Mouse (Mus musculus) lung, postnatal 0 days (tissue): Measurements from ENCODE around the gene Poc1a. TPM values are rescaled to one million over a fixed set of nuclear protein-coding genes. Genes with fewer than 3 reads are reported as not detected.
A peak's percentile ranks its signal among the peaks of the same experiment; 100 is the strongest.

Experiments
- ATAC-seq: fragments of 200-750 bp; cut with Nextera tagmentation; 2 replicates; pipeline ENCODE4 v1.8.0; 2017; ENCODE audit warnings: moderate library complexity
- DNase-seq: peaks from one replicate; pipeline ENCODE4 v3.0.0-alpha.2; 2016; ENCODE audit warnings: low spot score
- H3K27ac ChIP-seq: fragments of 300-500 bp; sonication (generic); 2 replicates; pipeline ENCODE4 v1.5.1; 2014; ENCODE audit warnings: antibody characterized with exemption, mild to moderate bottlenecking, low read length, mixed read lengths
- H3K27me3 ChIP-seq: fragments of 300-500 bp; sonication (generic); replicated peaks from 2 replicates; pipeline ENCODE4 v1.6.1; 2014; ENCODE audit warnings: low read length, mixed read lengths; ENCODE audit not compliant: insufficient read depth
- H3K36me3 ChIP-seq: fragments of 300-500 bp; sonication (generic); 2 replicates; pipeline ENCODE4 v1.6.1; 2014; ENCODE audit warnings: low read length, mixed read lengths; ENCODE audit not compliant: insufficient read depth
- H3K4me1 ChIP-seq: fragments of 300-500 bp; sonication (generic); 2 replicates; pipeline ENCODE4 v1.6.1; 2014; ENCODE audit warnings: antibody characterized with exemption, low read depth, low read length, mixed read lengths; ENCODE audit not compliant: insufficient read depth
- H3K4me2 ChIP-seq: fragments of 300-500 bp; sonication (generic); replicated peaks from 2 replicates; pipeline ENCODE4 v1.6.1; 2014; ENCODE audit warnings: low read depth, mild to moderate bottlenecking, low read length, moderate library complexity, mixed read lengths
- H3K4me3 ChIP-seq: fragments of 300-500 bp; sonication (generic); 2 replicates; pipeline ENCODE4 v1.5.1; 2014; ENCODE audit warnings: low read depth, low read length
- H3K9ac ChIP-seq: fragments of 300-500 bp; sonication (generic); replicated peaks from 2 replicates; pipeline ENCODE4 v1.6.1; 2014; ENCODE audit warnings: low read depth, mild to moderate bottlenecking
- H3K9me3 ChIP-seq: fragments of 300-500 bp; sonication (generic); 2 replicates; pipeline ENCODE4 v1.6.1; 2016; ENCODE audit warnings: low read length, mixed read lengths
- CTCF ChIP-seq: IDR thresholded peaks from 2 replicates; pipeline ENCODE4 v1.5.1; 2016; ENCODE audit warnings: antibody characterized with exemption, mild to moderate bottlenecking
- EP300 ChIP-seq: IDR thresholded peaks from 2 replicates; pipeline ENCODE4 v1.6.1; 2016; ENCODE audit warnings: antibody characterized with exemption, mild to moderate bottlenecking, control low read depth
- WGBS: fragments of 180-500 bp; shearing (Covaris S2); extraction: QIAGEN DNeasy Blood & Tissue Kit; methylation state at CpG from one replicate; pipeline ENCODE4 v1.1.7; 2014; 5-methylcytosine and 5-hydroxymethylcytosine counted together
- polyA plus RNA-seq: library from polyadenylated mRNA; unstranded; fragments of >200 nt; fragmentation: Nextera tagmentation; extraction: Ambion mirVana; gene quantifications from 2 replicates; pipeline ENCODE4 v1.2.1, GENCODE M21; 2015

Poc1a gene
- polyA plus RNA-seq, 1 experiment from 2014 or later = 9.9 TPM

GRCm38 (mm10) chr9:106356323-106356844 is 75.5 kb downstream of the Poc1a start:
- Histone ChIP-seq H3K4me2 (no peak overlapping the region), H3K36me3 (no peaks in the 10 kb centered on the region), H3K9ac (no peak overlapping the region), H3K9me3 (no peaks in the 10 kb centered on the region), H3K27ac (no peak overlapping the region), H3K4me3 (no peak overlapping the region), H3K27me3 (no peaks in the 10 kb centered on the region), H3K4me1 (peaks cover 12% of the 10 kb centered on the region)
- 64% methylated on average over 8 of the region's 10 CpGs for WGBS
- DNase-seq (peak; percentile 31), ATAC-seq (peak; percentile 23; the same call in 1 of the 2 replicates)
- no peak for TF ChIP-seq CTCF
- peak; percentile 57; the same call in 1 of the 2 replicates for TF ChIP-seq EP300

- no peaks in the 10 kb centered on the region for H3K36me3 ChIP-seq
- no peak overlapping the region for H3K27ac ChIP-seq
- no peaks in the 10 kb centered on the region for H3K27me3 ChIP-seq
- TF ChIP-seq CTCF (no peak), EP300 (no peak)
- no peak overlapping the region for H3K4me2 ChIP-seq
- H3K4me3 ChIP-seq = no peak overlapping the region
- peaks cover 12% of the 10 kb centered on the region for H3K4me1 ChIP-seq
- ATAC-seq = no peak
- H3K9ac ChIP-seq = no peak overlapping the region
- no peaks in the 10 kb centered on the region for H3K9me3 ChIP-seq
- WGBS = 71% methylated on average over 3 of the region's 3 CpGs
- no peak for DNase-seq
Measured at GRCm38 (mm10) chr9:106357167-106357566, 76.3 kb downstream of the Poc1a start.

GRCm38 (mm10) chr9:106359297-106359696 is 78.4 kb downstream of the Poc1a start:
- Histone ChIP-seq H3K4me3 (no peak overlapping the region), H3K4me2 (no peak overlapping the region), H3K9ac (no peak overlapping the region), H3K4me1 (peaks cover 2% of the 10 kb centered on the region; the same call in 1 of the 2 replicates), H3K27me3 (no peaks in the 10 kb centered on the region), H3K27ac (no peak overlapping the region), H3K36me3 (no peaks in the 10 kb centered on the region), H3K9me3 (no peaks in the 10 kb centered on the region)
- WGBS = 76% methylated on average over 6 of the region's 6 CpGs
- DNase-seq (no peak), ATAC-seq (no peak)
- TF ChIP-seq EP300 (no peak), CTCF (no peak)

GRCm38 (mm10) chr9:106361140-106361539 is 80.3 kb downstream of the Poc1a start:
- WGBS = 73% methylated on average over 6 of the region's 6 CpGs
- Histone ChIP-seq H3K9me3 (no peaks in the 10 kb centered on the region), H3K4me1 (no peaks in the 10 kb centered on the region; the same call in 1 of the 2 replicates), H3K4me2 (no peak overlapping the region), H3K27ac (no peak overlapping the region), H3K27me3 (no peaks in the 10 kb centered on the region), H3K9ac (no peak overlapping the region), H3K4me3 (no peak overlapping the region), H3K36me3 (no peaks in the 10 kb centered on the region)
- DNase-seq (no peak), ATAC-seq (peak; percentile 46; the same call in 1 of the 2 replicates)
- TF ChIP-seq EP300 (no peak), CTCF (no peak)

GRCm38 (mm10) chr9:106365333-106365732 is 84.5 kb downstream of the Poc1a start:
- no peak overlapping the region for H3K4me3 ChIP-seq
- TF ChIP-seq CTCF = no peak
- peak; percentile 80 for TF ChIP-seq EP300
- H3K4me1 ChIP-seq = no peaks in the 10 kb centered on the region; the same call in 1 of the 2 replicates
- H3K4me2 ChIP-seq = no peak overlapping the region
- WGBS = 56% methylated on average over 7 of the region's 7 CpGs
- H3K36me3 ChIP-seq = no peaks in the 10 kb centered on the region
- no peaks in the 10 kb centered on the region for H3K9me3 ChIP-seq
- no peak for ATAC-seq
- H3K27ac ChIP-seq = 0 out of 2 replicates have a peak overlapping the region, but pooled peaks have one; percentile 4
- no peak overlapping the region for H3K9ac ChIP-seq
- peak; percentile 41 for DNase-seq
- H3K27me3 ChIP-seq = no peaks in the 10 kb centered on the region

GRCm38 (mm10) chr9:106366188-106366587 is 85.3 kb downstream of the Poc1a start:
- Histone ChIP-seq H3K4me1 (peaks cover 5% of the 10 kb centered on the region), H3K27me3 (no peaks in the 10 kb centered on the region), H3K9me3 (no peaks in the 10 kb centered on the region), H3K36me3 (no peaks in the 10 kb centered on the region), H3K4me2 (no peak overlapping the region), H3K4me3 (no peak overlapping the region), H3K27ac (peak overlapping the region; percentile 93; the same call in 1 of the 2 replicates), H3K9ac (no peak overlapping the region)
- ATAC-seq (no peak), DNase-seq (no peak)
- WGBS = 64% methylated on average over 1 of the region's 1 CpGs
- TF ChIP-seq EP300 = no peak
- TF ChIP-seq CTCF = no peak
